Mouse (Mus musculus) frontal cortex, adult (tissue): ENCODE measurements around the gene St3gal3.

Experiments
- ATAC-seq: cut with Nextera tagmentation; 2 replicates; pipeline ENCODE4 v1.9.2; 2017; ENCODE audit warnings: mild to moderate bottlenecking, moderate library complexity, mixed read lengths; ENCODE audit not compliant: low TSS enrichment

Gene St3gal3

GRCm38 (mm10) chr4:118089939-118090338 is 44.8 kb downstream of the St3gal3 start:
- ATAC-seq: no peak

GRCm38 (mm10) chr4:118088771-118089170 is 45.9 kb downstream of the St3gal3 start:
- no peak for ATAC-seq

- ATAC-seq: peak; percentile 28; the same call in 1 of the 2 replicates
Measured at GRCm38 (mm10) chr4:118085025-118085424, 49.7 kb downstream of the St3gal3 start.

GRCm38 (mm10) chr4:118083217-118083951 is 51.3 kb downstream of the St3gal3 start:
- peak; percentile 79 for ATAC-seq

- no peak for ATAC-seq
Measured at GRCm38 (mm10) chr4:118081608-118082331, 52.9 kb downstream of the St3gal3 start.

- no peak for ATAC-seq
Measured at GRCm38 (mm10) chr4:118080481-118080880, 54.2 kb downstream of the St3gal3 start.

GRCm38 (mm10) chr4:118079195-118079594 is 55.5 kb downstream of the St3gal3 start:
- ATAC-seq: no peak

GRCm38 (mm10) chr4:118078576-118078975 is 56.1 kb downstream of the St3gal3 start:
- ATAC-seq: no peak

- ATAC-seq: no peak
Measured at GRCm38 (mm10) chr4:118077293-118077752, 57.4 kb downstream of the St3gal3 start.

GRCm38 (mm10) chr4:118076648-118077047 is 58.1 kb downstream of the St3gal3 start:
- ATAC-seq: no peak

GRCm38 (mm10) chr4:118075343-118075742 is 59.4 kb downstream of the St3gal3 start:
- ATAC-seq: no peak

GRCm38 (mm10) chr4:118074236-118074635 is 60.5 kb downstream of the St3gal3 start:
- no peak for ATAC-seq

- ATAC-seq: no peak
Measured at GRCm38 (mm10) chr4:118073128-118073527, 61.6 kb downstream of the St3gal3 start.

- ATAC-seq: no peak
Measured at GRCm38 (mm10) chr4:118071891-118072290, 62.8 kb downstream of the St3gal3 start.

- ATAC-seq: peak; percentile 57; the same call in 1 of the 2 replicates
Measured at GRCm38 (mm10) chr4:118070255-118071234, 64.2 kb downstream of the St3gal3 start.

- ATAC-seq: no peak
Measured at GRCm38 (mm10) chr4:118061809-118062463, 72.8 kb downstream of the St3gal3 start.

- no peak for ATAC-seq
Measured at GRCm38 (mm10) chr4:118060915-118061530, 73.7 kb downstream of the St3gal3 start.

GRCm38 (mm10) chr4:118059816-118060475 is 74.8 kb downstream of the St3gal3 start:
- ATAC-seq: no peak

GRCm38 (mm10) chr4:118058116-118058677 is 76.5 kb downstream of the St3gal3 start:
- no peak for ATAC-seq

- ATAC-seq: no peak
Measured at GRCm38 (mm10) chr4:118057076-118057475, 77.6 kb downstream of the St3gal3 start.
